In genomic region chr4:107067151-107067840, GRCm38 (mm10) we compare ENCODE assay signal across 8 mouse cellular contexts. TPM values are rescaled to one million over a fixed set of nuclear protein-coding genes. Genes with fewer than 3 reads are reported as not detected.
A peak's percentile ranks its signal among the peaks of the same experiment; 100 is the strongest.
DNase-seq lines count a peak whose midpoint lies in the region; ATAC-seq and TF ChIP-seq lines count a peak whose summit lies in the region.

No protein-coding gene starts in this region.

- no peak for TF ChIP-seq CTCF in spleen, adult 2 months (IDR thresholded peaks at IDR 0.05; ENCODE audit: extremely low read depth, insufficient read depth, insufficient read length, insufficient replicate concordance)

- peak; percentile 29 for ATAC-seq in heart, embryonic 15.5 days (replicated peaks; ENCODE audit: insufficient number of reproducible peaks, insufficient read depth, low FRiP score, low read depth)
- ATAC-seq in limb, embryonic 12.5 days (ENCODE audit: insufficient number of reproducible peaks, insufficient read depth, low FRiP score, low TSS enrichment, low read depth) = 0 out of 2 replicates have a peak, but pooled peaks have one; percentile 13
- peak; percentile 51 for ATAC-seq in megakaryocyte-erythroid progenitor cell, adult 5-6 weeks (replicated peaks; ENCODE audit: low FRiP score, low TSS enrichment, poor library complexity, severe bottlenecking)

- DNase-seq in adrenal gland, postnatal 10 days = peak; percentile 68
- no peak for DNase-seq in adrenal gland, postnatal 4 days (ENCODE audit: low spot score in 2 of 2)
- no peak for DNase-seq in spleen, adult 2 months (ENCODE audit: low read depth in 1 of 2, low spot score in 2 of 2)
- DNase-seq in spleen, adult 12 weeks (ENCODE audit: low spot score) = no peak
- no peak for DNase-seq in layer of hippocampus, postnatal 14 days (ENCODE audit: low spot score in 2 of 2)

- peak overlapping the region; percentile 66 for H3K4me3 ChIP-seq in spleen, adult 2 months (ENCODE audit: extremely low read depth, insufficient read depth, insufficient read length)
- H3K4me3 ChIP-seq in heart, embryonic 15.5 days = peak overlapping the region; percentile 81
- peak overlapping the region; percentile 91 for H3K4me3 ChIP-seq in limb, embryonic 12.5 days (replicated peaks)

- 0 out of 2 replicates have a peak, but pooled peaks cover 7% of the 10 kb centered on the region for H3K4me1 ChIP-seq in spleen, adult 2 months (ENCODE audit: control insufficient read depth, insufficient read depth, insufficient read length)
- H3K4me1 ChIP-seq in heart, embryonic 15.5 days (replicated peaks) = peaks cover 14% of the 10 kb centered on the region
- peaks cover 14% of the 10 kb centered on the region for H3K4me1 ChIP-seq in limb, embryonic 12.5 days (replicated peaks)

- no peaks in the 10 kb centered on the region for H3K27me3 ChIP-seq in spleen, adult 2 months (ENCODE audit: control insufficient read depth, insufficient read depth, low read length)
- H3K27me3 ChIP-seq in heart, embryonic 15.5 days = no peaks in the 10 kb centered on the region
- no peaks in the 10 kb centered on the region for H3K27me3 ChIP-seq in limb, embryonic 12.5 days

- no peak overlapping the region; the same call in 1 of the 2 replicates for H3K27ac ChIP-seq in spleen, adult 2 months (ENCODE audit: insufficient read depth, low read length)
- 0 out of 2 replicates have a peak overlapping the region, but pooled peaks have one; percentile 8 for H3K27ac ChIP-seq in heart, embryonic 15.5 days
- H3K27ac ChIP-seq in limb, embryonic 12.5 days = no peak overlapping the region

- no peaks in the 10 kb centered on the region for H3K9me3 ChIP-seq in heart, embryonic 15.5 days (replicated peaks)
- H3K9me3 ChIP-seq in limb, embryonic 12.5 days = no peaks in the 10 kb centered on the region

- no peak for TF ChIP-seq POLR2A in spleen, adult 2 months (IDR thresholded peaks at IDR 0.05; ENCODE audit: low read depth, low read length)

- peaks cover 7% of the 10 kb centered on the region for H3K36me3 ChIP-seq in spleen, adult 2 months (ENCODE audit: control insufficient read depth, insufficient read depth, low read length)
- H3K36me3 ChIP-seq in heart, embryonic 15.5 days = peaks cover 17% of the 10 kb centered on the region
- peaks cover 23% of the 10 kb centered on the region for H3K36me3 ChIP-seq in limb, embryonic 12.5 days

- H3K9ac ChIP-seq in heart, embryonic 15.5 days = peak overlapping the region; percentile 67
- H3K9ac ChIP-seq in limb, embryonic 12.5 days (replicated peaks) = peak overlapping the region; percentile 67

- 5% methylated on average over 33 of the region's 33 CpGs for WGBS in spleen, adult 2 months
- 4% methylated on average over 33 of the region's 33 CpGs for WGBS in heart, embryonic 15.5 days
- WGBS in limb, embryonic 12.5 days = 6% methylated on average over 33 of the region's 33 CpGs

- H3K4me2 ChIP-seq in heart, embryonic 15.5 days = peak overlapping the region; percentile 90
- peak overlapping the region; percentile 97 for H3K4me2 ChIP-seq in limb, embryonic 12.5 days

RNA-seq across cellular contexts. Expression of gene Cyb5rl, which starts 0.5 kb away (rescaled TPM):
- total RNA-seq in adrenal gland, postnatal 10 days (2021) = 10 to 100 TPM; 14.8 to 20.1 TPM
- 10 to 100 TPM; 20.1 to 21.1 TPM for total RNA-seq in adrenal gland, postnatal 4 days (2021)
- 6.2 and 7.5 TPM in 2 replicates for polyA plus RNA-seq in spleen, adult 2 months (2012; rRNA removed)
- 3.1 and 4.6 TPM in 2 replicates for polyA plus RNA-seq in heart, embryonic 15.5 days (2015; fragmentation: Nextera tagmentation; extraction: Ambion mirVana)
- 4.6 and 7.1 TPM in 2 replicates for polyA plus RNA-seq in limb, embryonic 12.5 days (2016; fragmentation: Nextera tagmentation; extraction: Ambion mirVana)
- 8.1 and 11.5 TPM in 2 replicates for total RNA-seq in megakaryocyte-erythroid progenitor cell, adult 5-6 weeks (2014; fragmentation: Nextera tagmentation)
- total RNA-seq in megakaryocyte-erythroid progenitor cell, adult 5-6 weeks (2017) = 6.6 and 12.8 TPM in 2 replicates
- 10 to 100 TPM; 11.0 to 12.4 TPM for total RNA-seq in layer of hippocampus, postnatal 14 days (2021)

RNA-seq across cellular contexts. Expression of gene Mrpl37, which starts 0.6 kb away (rescaled TPM):
- total RNA-seq in adrenal gland, postnatal 10 days (2021) = 100 to 1,000 TPM in 1 of 2 experiments, 10 to 100 TPM in 1; 99.3 to 119 TPM
- 100 to 1,000 TPM; 104 to 108 TPM for total RNA-seq in adrenal gland, postnatal 4 days (2021)
- polyA plus RNA-seq in spleen, adult 2 months (2012; rRNA removed) = 31.9 and 34.0 TPM in 2 replicates
- 79.5 and 89.9 TPM in 2 replicates for polyA plus RNA-seq in heart, embryonic 15.5 days (2015; fragmentation: Nextera tagmentation; extraction: Ambion mirVana)
- 97.8 and 102 TPM in 2 replicates for polyA plus RNA-seq in limb, embryonic 12.5 days (2016; fragmentation: Nextera tagmentation; extraction: Ambion mirVana)
- 104 and 107 TPM in 2 replicates for total RNA-seq in megakaryocyte-erythroid progenitor cell, adult 5-6 weeks (2014; fragmentation: Nextera tagmentation)
- total RNA-seq in megakaryocyte-erythroid progenitor cell, adult 5-6 weeks (2017) = 61.0 and 78.5 TPM in 2 replicates
- 10 to 100 TPM; 66.5 to 69.1 TPM for total RNA-seq in layer of hippocampus, postnatal 14 days (2021)

RNA-seq across cellular contexts. Expression of gene Cdcp2, which starts 29.4 kb away (rescaled TPM):
- total RNA-seq in adrenal gland, postnatal 10 days (2021) = under 1 TPM in 1 of 2 experiments, not detected in 1; 0.12 TPM
- total RNA-seq in adrenal gland, postnatal 4 days (2021) = under 1 TPM in 1 of 2 experiments, not detected in 1; 0.14 TPM
- not detected in 2 replicates for polyA plus RNA-seq in spleen, adult 2 months (2012; rRNA removed)
- not detected in 2 replicates for polyA plus RNA-seq in heart, embryonic 15.5 days (2015; fragmentation: Nextera tagmentation; extraction: Ambion mirVana)
- polyA plus RNA-seq in limb, embryonic 12.5 days (2016; fragmentation: Nextera tagmentation; extraction: Ambion mirVana) = not detected in 2 replicates
- total RNA-seq in megakaryocyte-erythroid progenitor cell, adult 5-6 weeks (2014; fragmentation: Nextera tagmentation) = not detected in 2 replicates
- not detected in 2 replicates for total RNA-seq in megakaryocyte-erythroid progenitor cell, adult 5-6 weeks (2017)
- total RNA-seq in layer of hippocampus, postnatal 14 days (2021) = not detected
